Mouse (Mus musculus) embryonic facial prominence, embryonic 12.5 days (tissue): ENCODE data around the gene Cry1. TPM values are rescaled to one million over a fixed set of nuclear protein-coding genes. Genes with fewer than 3 reads are reported as not detected.

Source experiments
- ATAC-seq: fragments of 200-750 bp; cut with Nextera tagmentation; 2 replicates; pipeline ENCODE4 v1.8.0; 2017; ENCODE audit not compliant: insufficient number of reproducible peaks, insufficient read depth, low FRiP score, low TSS enrichment
- H3K27ac ChIP-seq: fragments of 300-500 bp; sonication (generic); 2 replicates; pipeline ENCODE4 v1.5.1; 2016; ENCODE audit warnings: mild to moderate bottlenecking
- H3K27me3 ChIP-seq: fragments of 300-500 bp; sonication (generic); 2 replicates; pipeline ENCODE4 v1.6.1; 2016; ENCODE audit warnings: mild to moderate bottlenecking, moderate library complexity
- H3K36me3 ChIP-seq: fragments of 300-500 bp; sonication (generic); 2 replicates; pipeline ENCODE4 v1.6.1; 2016; ENCODE audit warnings: mild to moderate bottlenecking
- H3K4me1 ChIP-seq: fragments of 300-500 bp; sonication (generic); 2 replicates; pipeline ENCODE4 v1.6.1; 2016
- H3K4me2 ChIP-seq: fragments of 300-500 bp; sonication (generic); replicated peaks from 2 replicates; pipeline ENCODE4 v1.6.1; 2016; ENCODE audit warnings: mild to moderate bottlenecking, moderate library complexity
- H3K4me3 ChIP-seq: fragments of 300-500 bp; sonication (generic); 2 replicates; pipeline ENCODE4 v1.5.1; 2016; ENCODE audit warnings: mild to moderate bottlenecking
- H3K9ac ChIP-seq: fragments of 300-500 bp; sonication (generic); 2 replicates; pipeline ENCODE4 v1.6.1; 2016; ENCODE audit warnings: mild to moderate bottlenecking, moderate library complexity
- H3K9me3 ChIP-seq: fragments of 300-500 bp; sonication (generic); 2 replicates; pipeline ENCODE4 v1.6.1; 2016; ENCODE audit warnings: mild to moderate bottlenecking, moderate library complexity
- WGBS: fragments of 180-500 bp; shearing (Covaris S2); methylation state at CpG from one replicate; pipeline ENCODE4 v1.1.7; 2016; 5-methylcytosine and 5-hydroxymethylcytosine counted together
- polyA plus RNA-seq: library from polyadenylated mRNA; unstranded; fragments of >200 nt; fragmentation: Nextera tagmentation; extraction: Ambion mirVana; gene quantifications from 2 replicates; pipeline ENCODE4 v1.2.1, GENCODE M21; 2016

Gene Cry1
- polyA plus RNA-seq, 1 experiment from 2014 or later: 37.8 TPM

DNA sequence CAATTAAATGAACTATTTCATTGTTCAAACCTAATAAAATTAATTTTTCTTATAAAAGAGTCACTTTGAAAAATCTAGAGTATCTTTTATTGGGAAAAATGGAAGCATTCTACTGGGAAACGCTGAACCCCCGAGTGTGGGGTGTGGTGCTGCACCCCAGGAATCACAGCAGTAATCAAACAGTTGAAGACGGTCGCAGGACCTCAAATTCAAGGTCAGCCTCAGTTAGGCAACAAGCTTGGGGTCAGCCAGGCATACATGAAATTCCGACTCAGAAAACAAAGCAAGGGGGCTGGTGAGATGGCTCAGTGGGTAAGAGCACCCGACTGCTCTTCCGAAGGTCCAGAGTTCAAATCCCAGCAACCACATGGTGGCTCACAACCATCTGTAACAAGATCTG lies 27.4 kb downstream of the Cry1 start:
- Histone ChIP-seq H3K4me3 (no peak overlapping the region), H3K27me3 (no peaks in the 10 kb centered on the region), H3K9ac (no peak overlapping the region), H3K36me3 (no peaks in the 10 kb centered on the region), H3K4me1 (no peaks in the 10 kb centered on the region), H3K9me3 (no peaks in the 10 kb centered on the region), H3K27ac (no peak overlapping the region), H3K4me2 (no peak overlapping the region)
- no peak for ATAC-seq
- 88% methylated on average over 7 of the region's 7 CpGs for WGBS

DNA sequence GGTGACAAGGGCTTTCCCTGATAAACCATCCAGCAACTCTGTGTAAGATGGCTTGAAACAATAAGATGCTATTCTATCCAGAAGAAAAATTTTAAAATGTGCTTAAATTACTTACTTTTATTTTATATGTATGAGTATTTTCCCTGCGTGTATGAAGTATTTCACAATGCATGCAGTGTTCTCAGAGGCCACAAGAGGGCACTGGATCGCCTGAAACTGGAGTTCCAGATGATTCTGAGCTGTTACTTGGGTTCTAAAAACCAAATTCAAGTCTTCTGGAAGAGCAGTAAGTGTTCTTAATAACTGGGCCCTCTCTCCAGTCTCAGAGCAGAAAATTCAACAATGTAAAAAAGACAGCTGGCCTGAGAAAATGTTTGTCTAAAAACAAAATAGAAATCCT lies 30.7 kb downstream of the Cry1 start:
- H3K9ac ChIP-seq: no peak overlapping the region
- 10% methylated on average over 2 of the region's 2 CpGs for WGBS
- H3K4me2 ChIP-seq: no peak overlapping the region
- no peaks in the 10 kb centered on the region for H3K27me3 ChIP-seq
- ATAC-seq: no peak
- no peak overlapping the region for H3K27ac ChIP-seq
- H3K9me3 ChIP-seq: no peaks in the 10 kb centered on the region
- 0 out of 2 replicates have a peak, but pooled peaks cover 6% of the 10 kb centered on the region for H3K36me3 ChIP-seq
- no peak overlapping the region for H3K4me3 ChIP-seq
- no peaks in the 10 kb centered on the region for H3K4me1 ChIP-seq

DNA sequence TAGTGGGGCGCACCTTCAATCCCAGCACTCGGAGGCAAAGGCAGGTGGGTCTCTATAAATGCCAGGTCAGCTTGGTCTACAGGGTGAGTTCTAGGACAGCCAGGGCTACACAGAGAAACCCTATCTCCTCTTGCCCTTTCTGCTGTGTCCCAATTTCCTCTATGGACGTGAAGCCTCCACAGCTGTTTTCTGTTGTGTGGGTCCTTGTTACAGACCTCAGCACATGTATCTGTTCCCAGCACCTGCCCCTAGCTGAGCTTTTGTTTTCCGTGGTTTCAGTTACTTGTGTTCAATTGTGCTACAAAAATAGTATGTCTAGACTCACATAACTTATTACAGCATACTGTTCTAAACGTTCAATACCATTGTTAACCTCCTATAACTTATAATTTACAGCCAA lies 35.6 kb downstream of the Cry1 start:
- H3K36me3 ChIP-seq: peaks cover 23% of the 10 kb centered on the region
- ATAC-seq: no peak
- WGBS: 80% methylated on average over 5 of the region's 5 CpGs

DNA sequence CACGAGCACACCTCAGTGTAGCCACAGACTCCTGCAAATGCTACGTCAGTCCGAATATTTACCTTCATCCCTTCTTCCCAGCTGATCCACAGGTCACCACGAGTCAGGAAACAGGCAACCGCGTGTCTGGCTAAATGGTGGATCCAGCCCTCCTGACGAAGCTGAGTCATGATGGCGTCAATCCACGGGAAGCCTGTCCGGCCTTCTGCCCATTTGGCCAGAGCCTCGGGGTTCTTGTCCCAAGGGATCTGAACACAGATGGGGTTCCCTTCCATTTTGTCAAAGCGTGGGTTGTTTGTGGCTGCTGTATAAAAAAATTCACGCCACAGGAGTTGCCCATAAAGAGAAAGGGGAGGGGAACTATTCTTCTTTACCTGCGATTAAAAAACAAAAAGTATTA lies 38.6 kb downstream of the Cry1 start:
- no peak overlapping the region for H3K9ac ChIP-seq
- no peaks in the 10 kb centered on the region for H3K9me3 ChIP-seq
- no peak overlapping the region for H3K27ac ChIP-seq
- H3K4me3 ChIP-seq: no peak overlapping the region
- no peak overlapping the region for H3K4me2 ChIP-seq
- no peaks in the 10 kb centered on the region for H3K4me1 ChIP-seq
- peaks cover 23% of the 10 kb centered on the region for H3K36me3 ChIP-seq
- H3K27me3 ChIP-seq: no peaks in the 10 kb centered on the region
- no peak for ATAC-seq
- WGBS: 86% methylated on average over 14 of the region's 14 CpGs

More for the DNA sequence above, 35.6 kb downstream of the Cry1 start:
- Histone ChIP-seq H3K9ac (no peak overlapping the region), H3K9me3 (no peaks in the 10 kb centered on the region), H3K4me3 (no peak overlapping the region), H3K4me2 (no peak overlapping the region), H3K4me1 (no peaks in the 10 kb centered on the region), H3K27ac (no peak overlapping the region), H3K27me3 (no peaks in the 10 kb centered on the region)

GRCm38 (mm10) chr10:85141465-85141864 lies 43.4 kb downstream of the Cry1 start:
- WGBS: 78% methylated on average over 9 of the region's 9 CpGs
- no peak for ATAC-seq
- Histone ChIP-seq H3K9ac (no peak overlapping the region), H3K27me3 (no peaks in the 10 kb centered on the region), H3K9me3 (no peaks in the 10 kb centered on the region), H3K36me3 (peaks cover 7% of the 10 kb centered on the region), H3K4me3 (no peak overlapping the region), H3K4me1 (no peaks in the 10 kb centered on the region), H3K27ac (no peak overlapping the region), H3K4me2 (no peak overlapping the region)

GRCm38 (mm10) chr10:85136573-85136972 lies 48.3 kb downstream of the Cry1 start:
- no peak for ATAC-seq
- no peaks in the 10 kb centered on the region for H3K9me3 ChIP-seq
- no peak overlapping the region for H3K9ac ChIP-seq
- no peak overlapping the region for H3K27ac ChIP-seq
- WGBS: 84% methylated on average over 6 of the region's 6 CpGs
- H3K27me3 ChIP-seq: no peaks in the 10 kb centered on the region
- H3K4me1 ChIP-seq: no peaks in the 10 kb centered on the region
- H3K4me3 ChIP-seq: no peak overlapping the region
- H3K36me3 ChIP-seq: peaks cover 7% of the 10 kb centered on the region; the same call in 1 of the 2 replicates
- H3K4me2 ChIP-seq: no peak overlapping the region

DNA sequence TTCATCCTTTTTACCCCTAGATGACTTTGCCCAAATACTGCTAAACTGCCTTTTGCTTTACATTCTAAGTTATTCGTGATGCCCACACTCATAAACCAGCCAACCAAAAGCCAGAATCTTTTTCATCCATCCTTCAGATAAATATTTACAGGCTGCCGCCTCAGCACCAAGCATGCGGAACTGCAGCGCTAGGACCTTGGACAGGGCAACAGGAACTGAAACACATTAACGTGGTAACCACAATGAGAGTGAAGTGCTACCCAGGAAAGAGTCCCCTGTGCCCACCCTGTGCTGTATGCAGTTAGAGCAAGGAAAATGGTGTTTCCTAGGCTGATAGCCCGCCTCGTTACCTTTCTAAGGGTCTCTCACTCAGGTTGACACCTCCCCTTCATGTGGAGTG lies 56.4 kb downstream of the Cry1 start:
- peak overlapping the region; percentile 59 for H3K4me3 ChIP-seq
- H3K4me1 ChIP-seq: peaks cover 11% of the 10 kb centered on the region
- peak overlapping the region; percentile 70 for H3K4me2 ChIP-seq
- no peaks in the 10 kb centered on the region for H3K9me3 ChIP-seq
- WGBS: 22% methylated on average over 7 of the region's 7 CpGs
- H3K27me3 ChIP-seq: no peaks in the 10 kb centered on the region
- peak overlapping the region; percentile 9; the same call in 1 of the 2 replicates for H3K27ac ChIP-seq
- H3K9ac ChIP-seq: peak overlapping the region; percentile 53
- H3K36me3 ChIP-seq: peaks cover 21% of the 10 kb centered on the region
- ATAC-seq: 0 out of 2 replicates have a peak, but pooled peaks have one; percentile 1

DNA sequence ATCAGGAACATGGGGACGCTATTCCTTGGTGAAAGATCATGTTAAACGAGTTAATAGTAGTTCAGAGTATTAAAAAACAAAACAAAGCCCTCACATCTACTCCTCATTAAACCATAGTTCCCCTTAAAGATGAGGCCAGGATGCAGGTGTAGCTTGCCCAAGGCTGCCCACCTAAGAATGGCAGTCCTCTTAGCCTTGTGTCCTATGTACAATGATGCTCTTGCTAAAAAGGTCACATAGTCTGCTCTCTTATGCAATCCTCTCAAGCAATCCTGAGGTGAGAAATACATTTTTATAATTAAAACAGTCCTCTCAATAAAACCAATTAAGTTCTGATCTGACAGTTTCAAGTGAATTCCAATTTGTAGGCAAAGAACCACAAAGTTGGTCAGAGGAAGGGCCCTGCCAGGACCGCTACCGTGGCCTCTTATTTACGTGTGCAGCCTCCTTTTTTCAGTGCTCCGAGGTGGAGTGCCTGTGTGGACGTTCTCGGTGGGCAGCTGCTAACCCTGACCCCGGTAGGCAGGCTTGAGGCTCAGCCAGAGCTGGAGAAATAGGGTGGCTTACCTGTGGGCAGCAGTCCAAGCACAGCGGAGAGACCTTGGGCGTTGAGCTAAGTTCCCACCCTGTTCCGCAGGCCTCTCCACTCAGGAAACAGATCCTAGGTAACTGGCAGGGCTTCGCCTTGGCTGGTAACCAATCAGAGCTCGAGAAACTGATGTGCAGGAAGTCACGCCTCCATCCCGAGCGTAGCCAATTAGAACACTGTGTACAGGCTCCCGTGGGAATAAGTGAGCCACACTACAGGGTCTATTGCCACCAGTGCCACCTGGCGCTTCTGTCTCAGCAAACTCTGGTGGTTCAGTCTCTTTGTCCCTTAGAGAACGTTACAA lies 57.2 kb downstream of the Cry1 start, which contains the start of gene Mterf2:
Gene Mterf2 (minus strand): TSS at position 633 of the 893 bp plus-strand sequence.
- H3K9ac ChIP-seq: peak within 1 kb of the TSS; percentile 53
- H3K4me2 ChIP-seq: peak within 1 kb of the TSS; percentile 70
- no peaks in the 10 kb centered on the region for H3K27me3 ChIP-seq
- H3K4me3 ChIP-seq: peak within 1 kb of the TSS; percentile 59
- H3K36me3 ChIP-seq: peaks cover 22% of the 10 kb centered on the region
- WGBS: 7% methylated on average over 20 of the region's 20 CpGs
- no peaks in the 10 kb centered on the region for H3K9me3 ChIP-seq
- peaks cover 11% of the 10 kb centered on the region for H3K4me1 ChIP-seq
- ATAC-seq: peak; percentile 99
- peak within 1 kb of the TSS; percentile 9; the same call in 1 of the 2 replicates for H3K27ac ChIP-seq

DNA sequence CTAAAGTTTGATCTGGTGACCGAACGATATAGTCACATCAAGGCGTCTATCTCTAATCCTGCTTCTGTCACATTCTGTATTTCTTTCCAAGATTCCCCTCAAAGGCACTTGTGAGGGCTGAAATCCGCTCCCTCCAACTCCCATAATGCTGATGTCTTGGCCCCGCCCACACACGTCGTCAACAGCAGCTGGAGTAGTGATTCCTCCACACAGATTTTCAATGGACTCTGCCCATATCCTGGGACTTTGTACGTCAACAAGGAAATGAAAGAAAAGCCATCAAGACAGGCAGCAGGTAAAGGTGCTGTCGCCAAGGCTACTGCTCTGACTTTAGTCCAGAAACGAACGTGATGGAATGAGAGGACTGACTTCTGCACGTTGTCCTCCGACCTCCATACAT lies 59.7 kb downstream of the Cry1 start:
- H3K27ac ChIP-seq: no peak overlapping the region
- peaks cover 11% of the 10 kb centered on the region for H3K4me1 ChIP-seq
- ATAC-seq: no peak
- no peak overlapping the region for H3K9ac ChIP-seq
- no peaks in the 10 kb centered on the region for H3K9me3 ChIP-seq
- H3K4me3 ChIP-seq: no peak overlapping the region
- no peaks in the 10 kb centered on the region for H3K27me3 ChIP-seq
- H3K36me3 ChIP-seq: peaks cover 37% of the 10 kb centered on the region
- H3K4me2 ChIP-seq: no peak overlapping the region
- 88% methylated on average over 13 of the region's 13 CpGs for WGBS

DNA sequence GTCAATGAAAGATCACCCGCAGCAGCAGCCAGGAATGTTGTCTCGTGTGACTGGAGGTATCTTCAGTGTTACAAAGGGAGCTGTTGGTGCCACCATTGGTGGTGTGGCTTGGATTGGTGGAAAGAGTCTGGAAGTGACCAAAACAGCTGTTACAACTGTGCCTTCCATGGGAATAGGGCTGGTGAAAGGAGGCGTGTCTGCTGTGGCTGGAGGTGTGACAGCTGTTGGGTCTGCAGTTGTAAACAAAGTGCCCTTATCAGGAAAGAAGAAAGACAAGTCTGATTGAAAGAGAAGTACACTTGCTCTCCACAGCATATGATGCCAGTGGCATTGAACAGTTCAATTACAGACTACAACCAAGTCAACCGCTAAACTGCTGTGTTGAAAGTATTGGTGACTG lies 70.5 kb downstream of the Cry1 start:
- ATAC-seq: no peak

DNA sequence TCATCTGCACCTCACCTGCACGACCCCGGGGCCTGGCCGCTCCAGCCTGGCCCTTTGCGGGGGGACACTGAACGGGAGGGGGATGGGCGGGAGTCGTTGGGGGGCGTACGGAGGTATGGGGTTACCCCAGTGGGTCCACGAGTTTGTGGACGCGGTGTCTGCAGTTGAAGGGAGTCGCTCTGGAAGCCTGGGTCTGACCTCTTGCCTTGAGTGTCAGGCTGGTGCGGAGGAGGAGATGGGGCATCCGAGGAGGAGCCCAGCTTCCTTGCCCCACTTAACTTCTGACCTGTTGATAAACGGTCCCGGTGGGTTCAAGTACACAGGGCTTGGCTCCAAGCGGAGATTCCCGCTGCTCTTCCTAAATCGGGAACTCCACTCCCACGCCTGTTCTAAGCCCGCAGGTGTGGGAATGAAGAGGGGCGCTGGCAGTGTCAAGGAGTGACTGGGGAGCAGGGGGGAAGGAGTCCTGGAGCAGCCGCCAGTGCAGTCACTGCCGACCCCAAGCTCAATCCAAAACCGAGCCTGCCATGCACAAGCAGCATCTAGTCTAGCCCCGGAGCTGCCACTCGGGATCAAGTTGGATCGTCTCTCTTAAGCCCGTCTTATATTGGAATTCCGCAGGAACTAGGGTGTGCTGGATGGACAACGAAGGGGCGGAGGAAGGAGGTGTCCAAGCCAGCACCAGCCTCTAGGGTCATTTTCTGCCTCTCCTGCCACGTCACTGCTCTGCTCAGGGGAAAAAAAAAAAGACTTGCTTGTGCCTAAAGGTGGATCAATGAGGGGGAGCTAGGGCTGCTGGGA lies 81.6 kb downstream of the Cry1 start:
- Histone ChIP-seq H3K27ac (peak overlapping the region; percentile 78), H3K4me2 (peak overlapping the region; percentile 83), H3K4me1 (peaks cover 17% of the 10 kb centered on the region), H3K9me3 (no peaks in the 10 kb centered on the region), H3K36me3 (no peaks in the 10 kb centered on the region), H3K9ac (peak overlapping the region; percentile 79), H3K27me3 (no peaks in the 10 kb centered on the region), H3K4me3 (peak overlapping the region; percentile 73)
- ATAC-seq: no peak; the same call in none of the 2 replicates
- under 1% methylated on average over 34 of the region's 34 CpGs for WGBS

More for the DNA sequence above, 70.5 kb downstream of the Cry1 start:
- no peak overlapping the region for H3K27ac ChIP-seq
- no peak overlapping the region for H3K4me2 ChIP-seq
- H3K4me1 ChIP-seq: no peaks in the 10 kb centered on the region
- 85% methylated on average over 4 of the region's 4 CpGs for WGBS
- H3K36me3 ChIP-seq: peaks cover 25% of the 10 kb centered on the region
- no peak overlapping the region for H3K4me3 ChIP-seq
- H3K9me3 ChIP-seq: no peaks in the 10 kb centered on the region
- H3K27me3 ChIP-seq: no peaks in the 10 kb centered on the region
- H3K9ac ChIP-seq: no peak overlapping the region
